Mouse (Mus musculus): ENCODE measurements around the gene 9930022D16Rik.
A peak's percentile ranks its signal among the peaks of the same experiment; 100 is the strongest.

9930022D16Rik gene

DNA sequence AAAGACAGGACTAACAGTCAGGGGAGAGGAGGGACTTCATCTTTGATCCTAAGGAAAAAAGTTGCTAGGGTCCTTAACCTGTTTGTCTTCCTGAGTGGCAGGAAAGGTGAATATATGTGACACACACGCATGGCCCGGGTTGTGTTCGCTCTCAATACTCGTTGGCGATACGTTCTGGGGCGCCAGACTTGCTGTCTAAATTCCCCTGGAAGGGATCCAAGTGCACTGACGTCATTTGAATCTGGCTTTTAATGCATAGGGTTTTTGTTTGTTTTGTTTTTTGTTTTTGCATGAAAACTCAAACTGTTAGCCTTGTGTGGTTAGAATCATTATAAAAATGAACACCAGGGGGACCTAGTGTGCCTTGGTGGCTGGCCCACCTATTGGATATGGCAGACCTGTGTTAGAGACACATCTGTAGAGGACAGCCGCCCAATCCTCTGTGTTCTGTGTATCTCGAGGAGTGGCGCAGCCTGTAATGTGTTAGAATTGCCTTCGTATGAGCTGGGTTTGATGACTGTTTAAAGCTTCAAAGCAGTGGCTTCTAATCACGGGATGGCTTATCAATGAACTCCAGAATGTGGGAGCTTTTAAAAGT lies 31.8 kb downstream of the 9930022D16Rik start:
- peak; percentile 49 for DNase-seq (ENCODE audit: extremely low spot score)

DNA sequence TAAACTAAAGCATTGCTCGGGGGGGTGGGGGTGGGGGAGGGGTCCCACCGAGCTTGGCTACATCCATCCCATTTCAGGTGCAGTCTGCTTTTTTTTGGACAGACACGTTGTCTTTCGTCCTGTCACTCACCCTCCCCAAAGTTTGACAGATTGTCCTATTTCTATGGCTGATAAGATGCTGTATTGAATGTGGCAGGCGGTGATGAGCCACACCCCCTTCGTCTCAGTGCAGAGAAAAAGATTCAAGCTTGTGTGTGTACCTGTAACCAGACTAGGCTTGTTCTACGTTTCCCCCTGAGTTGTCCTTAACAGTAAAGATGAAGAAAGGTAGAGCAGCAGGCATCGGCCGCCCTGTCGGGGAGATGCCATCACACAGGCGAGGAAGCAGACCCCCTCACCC lies 37.5 kb downstream of the 9930022D16Rik start:
- no peak for DNase-seq (ENCODE audit: extremely low spot score)

DNA sequence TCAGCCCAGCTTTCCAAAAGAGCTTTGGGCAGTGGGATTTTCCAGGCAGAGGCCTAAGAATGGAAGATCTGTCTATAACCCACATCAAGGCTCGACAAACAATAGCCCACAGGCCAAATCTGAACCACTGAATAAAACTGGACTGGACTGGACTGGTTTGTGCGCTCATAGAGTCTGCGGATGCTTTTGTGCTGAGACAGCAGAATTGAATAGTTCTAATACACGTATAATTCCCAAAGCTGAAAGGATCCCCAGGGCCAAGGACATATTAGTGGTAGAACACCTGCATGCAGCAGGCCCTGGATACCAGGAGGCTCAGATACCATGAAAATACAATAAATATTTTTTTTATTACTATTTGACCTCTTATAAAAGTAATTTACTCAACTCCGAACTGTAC lies 42.5 kb downstream of the 9930022D16Rik start:
- no peak for DNase-seq (ENCODE audit: extremely low spot score)

DNA sequence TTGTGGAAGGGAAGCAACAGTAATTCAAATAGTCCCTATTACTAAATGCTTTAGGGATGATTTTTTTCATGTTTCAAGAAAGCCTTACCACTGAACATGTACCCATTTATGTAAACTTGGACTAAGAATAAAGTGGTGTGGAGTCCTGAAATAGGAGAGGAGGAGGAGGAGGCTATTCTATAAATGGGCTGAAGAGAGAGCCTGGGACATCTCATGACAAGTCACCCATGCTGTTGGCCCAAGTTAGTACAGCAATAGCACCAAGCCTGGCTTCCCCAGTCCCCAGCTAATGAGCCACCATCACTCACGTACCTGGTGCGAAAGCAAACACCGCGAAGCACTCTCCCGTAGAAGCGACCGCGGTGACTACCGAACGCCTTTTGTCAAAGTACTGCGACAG lies 44.4 kb downstream of the 9930022D16Rik start:
- DNase-seq (ENCODE audit: extremely low spot score), result no peak

DNA sequence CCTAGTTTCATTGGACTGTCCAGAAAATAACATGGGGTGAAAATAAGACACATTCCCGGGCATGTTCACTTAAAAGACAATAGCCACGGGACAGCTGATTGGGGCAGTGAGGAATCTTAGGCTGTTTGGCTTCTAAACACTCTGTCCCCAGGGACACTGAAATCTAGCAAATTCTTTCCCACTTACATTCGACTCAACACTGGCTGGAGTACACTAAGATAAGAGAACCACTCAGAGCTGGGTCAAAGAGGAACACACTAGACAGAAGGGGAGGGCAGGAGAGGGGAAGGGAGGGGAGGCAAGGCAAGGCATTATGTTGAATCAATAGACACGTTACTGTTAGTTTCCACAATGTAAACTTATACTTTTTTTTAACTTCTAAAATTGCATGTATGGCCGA lies 46.9 kb downstream of the 9930022D16Rik start:
- DNase-seq (ENCODE audit: extremely low spot score), result no peak

DNA sequence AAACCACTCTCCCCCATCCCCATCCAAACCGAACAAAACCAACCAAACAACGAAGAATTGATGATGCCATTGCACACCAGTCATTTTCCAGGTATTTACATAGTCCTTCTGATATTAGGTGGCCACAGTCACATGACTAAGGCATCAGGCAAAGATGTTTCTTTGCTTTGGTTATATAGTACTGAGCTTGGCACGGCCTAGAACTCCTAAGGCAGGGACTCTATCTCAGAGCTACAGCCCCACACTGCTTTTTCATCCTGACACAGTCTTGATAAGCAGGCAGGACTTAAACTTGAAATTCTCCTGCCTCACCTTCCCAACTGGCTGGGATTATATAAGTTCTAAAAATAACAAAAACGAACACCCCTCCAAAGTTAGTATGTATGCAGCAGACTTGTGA lies 51.4 kb downstream of the 9930022D16Rik start:
- no peak for DNase-seq (ENCODE audit: extremely low spot score)

DNA sequence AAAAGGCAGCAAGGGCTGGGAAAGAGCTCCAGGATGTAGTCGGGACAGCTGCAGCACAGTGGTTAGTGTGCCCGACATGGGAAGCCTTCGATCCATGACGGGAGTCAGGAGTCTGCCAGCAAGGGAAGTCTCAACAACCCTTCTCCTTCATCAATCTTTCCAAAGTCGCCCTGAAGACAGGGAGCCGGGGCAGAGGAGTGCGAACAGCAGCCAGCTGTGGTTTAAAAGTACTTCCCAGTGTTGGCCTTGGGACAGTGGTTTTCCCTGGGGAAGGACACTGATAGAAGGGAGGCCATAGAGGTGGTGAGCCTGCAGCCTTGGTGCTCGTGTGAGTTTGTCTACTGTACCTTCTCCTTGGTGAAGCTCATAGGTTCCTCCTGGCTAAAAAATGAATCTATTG lies 53.3 kb downstream of the 9930022D16Rik start:
- DNase-seq (ENCODE audit: extremely low spot score), result no peak

DNA sequence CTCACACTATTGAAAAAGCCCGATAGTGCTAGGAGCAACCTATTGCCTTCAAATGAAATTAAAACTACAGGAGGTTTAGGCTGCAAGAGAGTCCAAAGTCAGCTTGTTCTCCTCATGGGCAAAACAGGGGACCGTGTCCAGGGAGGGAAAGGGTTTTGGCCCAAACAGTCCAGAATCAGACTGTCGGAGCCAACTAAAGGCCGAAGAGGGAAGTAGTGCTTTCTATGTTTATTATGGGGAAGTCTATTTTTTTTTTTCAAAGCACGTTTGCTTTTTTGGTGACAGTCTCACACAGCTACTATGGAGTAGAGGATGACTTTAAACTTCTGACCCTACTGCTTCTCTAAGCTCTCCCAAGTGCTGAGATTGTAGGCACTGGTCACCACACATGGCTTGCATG lies 54.4 kb downstream of the 9930022D16Rik start:
- no peak for DNase-seq (ENCODE audit: extremely low spot score)
